Mouse (Mus musculus) heart, embryonic 15.5 days (tissue): ENCODE results near the gene Gpr4. TPM values are rescaled to one million over a fixed set of nuclear protein-coding genes. Genes with fewer than 3 reads are reported as not detected.

Experiments
- ATAC-seq: fragments of 200-750 bp; cut with Nextera tagmentation; replicated peaks from 2 replicates; pipeline ENCODE4 v1.8.0; 2017; ENCODE audit warnings: low read depth, moderate TSS enrichment; ENCODE audit not compliant: insufficient number of reproducible peaks, insufficient read depth, low FRiP score
- H3K27ac ChIP-seq: fragments of 300-500 bp; sonication (generic); 2 replicates; pipeline ENCODE4 v1.5.1; 2015; ENCODE audit warnings: mild to moderate bottlenecking, inconsistent platforms
- H3K27me3 ChIP-seq: fragments of 300-500 bp; sonication (generic); 2 replicates; pipeline ENCODE4 v1.6.1; 2015; ENCODE audit warnings: inconsistent platforms
- H3K36me3 ChIP-seq: fragments of 300-500 bp; sonication (generic); 2 replicates; pipeline ENCODE4 v1.6.1; 2015; ENCODE audit warnings: mild to moderate bottlenecking, inconsistent platforms
- H3K4me1 ChIP-seq: fragments of 300-500 bp; sonication (generic); replicated peaks from 2 replicates; pipeline ENCODE4 v1.6.1; 2015; ENCODE audit warnings: inconsistent platforms
- H3K4me2 ChIP-seq: fragments of 300-500 bp; sonication (generic); 2 replicates; pipeline ENCODE4 v1.6.1; 2015; ENCODE audit warnings: inconsistent platforms, mild to moderate bottlenecking, moderate library complexity
- H3K4me3 ChIP-seq: fragments of 300-500 bp; sonication (generic); 2 replicates; pipeline ENCODE4 v1.5.1; 2015; ENCODE audit warnings: mild to moderate bottlenecking, inconsistent platforms
- H3K9ac ChIP-seq: fragments of 300-500 bp; sonication (generic); 2 replicates; pipeline ENCODE4 v1.6.1; 2015; ENCODE audit warnings: mild to moderate bottlenecking, inconsistent platforms
- H3K9me3 ChIP-seq: fragments of 300-500 bp; sonication (generic); replicated peaks from 2 replicates; pipeline ENCODE4 v1.6.1; 2016; ENCODE audit warnings: inconsistent platforms
- WGBS: fragments of 180-500 bp; shearing (Covaris S2); methylation state at CpG from one replicate; pipeline ENCODE4 v1.1.7; 2015; ENCODE audit warnings: mixed read lengths; 5-methylcytosine and 5-hydroxymethylcytosine counted together
- polyA plus RNA-seq: library from polyadenylated mRNA; unstranded; fragments of >200 nt; fragmentation: Nextera tagmentation; extraction: Ambion mirVana; gene quantifications from 2 replicates; pipeline ENCODE4 v1.2.1, GENCODE M21; 2015

Gene Gpr4
- polyA plus RNA-seq, 1 experiment from 2014 or later = 2.1 TPM

- Histone ChIP-seq H3K27me3 (no peaks in the 10 kb centered on the region), H3K36me3 (peaks cover 15% of the 10 kb centered on the region; the same call in 1 of the 2 replicates), H3K9ac (0 out of 2 replicates have a peak overlapping the region, but pooled peaks have one; percentile 2), H3K4me1 (peaks cover 33% of the 10 kb centered on the region), H3K4me2 (peak overlapping the region; percentile 69), H3K27ac (no peak overlapping the region), H3K9me3 (no peaks in the 10 kb centered on the region), H3K4me3 (no peak overlapping the region)
- no peak for ATAC-seq
- 91% methylated on average over 2 of the region's 2 CpGs for WGBS
Measured at GRCm38 (mm10) chr7:19230041-19230580, 17.8 kb downstream of the Gpr4 start.

GRCm38 (mm10) chr7:19230899-19231298, 18.6 kb downstream of the Gpr4 start:
- ATAC-seq = no peak
- Histone ChIP-seq H3K27me3 (no peaks in the 10 kb centered on the region), H3K27ac (no peak overlapping the region), H3K4me3 (no peak overlapping the region), H3K4me2 (no peak overlapping the region), H3K9ac (no peak overlapping the region), H3K4me1 (peaks cover 40% of the 10 kb centered on the region), H3K36me3 (peaks cover 10% of the 10 kb centered on the region; the same call in 1 of the 2 replicates), H3K9me3 (no peaks in the 10 kb centered on the region)
- WGBS = 92% methylated on average over 5 of the region's 5 CpGs

GRCm38 (mm10) chr7:19231849-19232248, 19.5 kb downstream of the Gpr4 start:
- Histone ChIP-seq H3K4me3 (no peak overlapping the region), H3K4me1 (peaks cover 46% of the 10 kb centered on the region)
- WGBS = 86% methylated on average over 3 of the region's 3 CpGs

GRCm38 (mm10) chr7:19234652-19235051, 22.3 kb downstream of the Gpr4 start:
- H3K27ac ChIP-seq = peak overlapping the region; percentile 85; the same call in 1 of the 2 replicates
- H3K36me3 ChIP-seq = peaks cover 10% of the 10 kb centered on the region; the same call in 1 of the 2 replicates
- peaks cover 59% of the 10 kb centered on the region for H3K4me1 ChIP-seq
- H3K4me2 ChIP-seq = no peak overlapping the region
- no peak overlapping the region for H3K4me3 ChIP-seq
- H3K9ac ChIP-seq = no peak overlapping the region
- no peak for ATAC-seq
- 70% methylated on average over 5 of the region's 5 CpGs for whole genome bisulfite sequencing
- no peaks in the 10 kb centered on the region for H3K9me3 ChIP-seq
- no peaks in the 10 kb centered on the region for H3K27me3 ChIP-seq

More at GRCm38 (mm10) chr7:19231849-19232248, 19.5 kb downstream of the Gpr4 start:
- ATAC-seq = no peak
- Histone ChIP-seq H3K27me3 (no peaks in the 10 kb centered on the region), H3K4me2 (no peak overlapping the region), H3K9me3 (no peaks in the 10 kb centered on the region), H3K36me3 (peaks cover 10% of the 10 kb centered on the region; the same call in 1 of the 2 replicates), H3K9ac (no peak overlapping the region), H3K27ac (no peak overlapping the region)

- no peak overlapping the region for H3K4me3 ChIP-seq
- WGBS = 71% methylated on average over 2 of the region's 2 CpGs
- peaks cover 10% of the 10 kb centered on the region; the same call in 1 of the 2 replicates for H3K36me3 ChIP-seq
- no peak overlapping the region for H3K4me2 ChIP-seq
- no peak for ATAC-seq
- H3K27ac ChIP-seq = peak overlapping the region; percentile 85
- no peaks in the 10 kb centered on the region for H3K9me3 ChIP-seq
- H3K9ac ChIP-seq = no peak overlapping the region
- no peaks in the 10 kb centered on the region for H3K27me3 ChIP-seq
- peaks cover 59% of the 10 kb centered on the region for H3K4me1 ChIP-seq
Measured at GRCm38 (mm10) chr7:19235092-19235671, 22.8 kb downstream of the Gpr4 start.

GRCm38 (mm10) chr7:19236411-19236810, 24.1 kb downstream of the Gpr4 start:
- 0 out of 2 replicates have a peak, but pooled peaks cover 5% of the 10 kb centered on the region for H3K36me3 ChIP-seq
- 64% methylated on average over 2 of the region's 2 CpGs for WGBS
- H3K4me2 ChIP-seq = 0 out of 2 replicates have a peak overlapping the region, but pooled peaks have one; percentile 4
- ATAC-seq = no peak
- peak overlapping the region; percentile 85 for H3K27ac ChIP-seq
- no peaks in the 10 kb centered on the region for H3K9me3 ChIP-seq
- H3K9ac ChIP-seq = no peak overlapping the region
- H3K27me3 ChIP-seq = no peaks in the 10 kb centered on the region
- no peak overlapping the region for H3K4me3 ChIP-seq
- H3K4me1 ChIP-seq = peaks cover 55% of the 10 kb centered on the region

GRCm38 (mm10) chr7:19238344-19238743, 26.0 kb downstream of the Gpr4 start:
- Histone ChIP-seq H3K4me1 (peaks cover 50% of the 10 kb centered on the region), H3K4me3 (no peak overlapping the region), H3K36me3 (0 out of 2 replicates have a peak, but pooled peaks cover 5% of the 10 kb centered on the region), H3K9me3 (no peaks in the 10 kb centered on the region), H3K9ac (no peak overlapping the region), H3K4me2 (no peak overlapping the region), H3K27me3 (no peaks in the 10 kb centered on the region), H3K27ac (peak overlapping the region; percentile 78)
- ATAC-seq = 0 out of 2 replicates have a peak, but pooled peaks have one; percentile 19
- WGBS = 66% methylated on average over 4 of the region's 4 CpGs

GRCm38 (mm10) chr7:19239423-19239822, 27.1 kb downstream of the Gpr4 start:
- Histone ChIP-seq H3K27me3 (no peaks in the 10 kb centered on the region), H3K4me1 (peaks cover 50% of the 10 kb centered on the region), H3K9me3 (no peaks in the 10 kb centered on the region), H3K9ac (no peak overlapping the region), H3K36me3 (no peaks in the 10 kb centered on the region), H3K27ac (peak overlapping the region; percentile 78), H3K4me2 (no peak overlapping the region), H3K4me3 (no peak overlapping the region)
- WGBS = 0% methylated on average over 1 of the region's 1 CpGs
- ATAC-seq = peak; percentile 83; the same call in 1 of the 2 replicates

- 0 out of 2 replicates have a peak, but pooled peaks cover under 1% of the 10 kb centered on the region for H3K36me3 ChIP-seq
- no peak overlapping the region for H3K4me3 ChIP-seq
- peak overlapping the region; percentile 78 for H3K27ac ChIP-seq
- peaks cover 45% of the 10 kb centered on the region for H3K4me1 ChIP-seq
- no peaks in the 10 kb centered on the region for H3K9me3 ChIP-seq
- no peak overlapping the region for H3K4me2 ChIP-seq
- ATAC-seq = no peak
- H3K27me3 ChIP-seq = no peaks in the 10 kb centered on the region
- 47% methylated on average over 4 of the region's 4 CpGs for WGBS
- 0 out of 2 replicates have a peak overlapping the region, but pooled peaks have one; percentile 18 for H3K9ac ChIP-seq
Measured at GRCm38 (mm10) chr7:19239986-19240385, 27.6 kb downstream of the Gpr4 start.

GRCm38 (mm10) chr7:19240905-19241463, 28.6 kb downstream of the Gpr4 start:
- no peaks in the 10 kb centered on the region for H3K27me3 ChIP-seq
- no peak overlapping the region for H3K27ac ChIP-seq
- 89% methylated on average over 8 of the region's 8 CpGs for WGBS
- no peak overlapping the region for H3K4me3 ChIP-seq
- peaks cover 35% of the 10 kb centered on the region for H3K4me1 ChIP-seq
- no peaks in the 10 kb centered on the region for H3K9me3 ChIP-seq
- no peak overlapping the region for H3K4me2 ChIP-seq
- H3K36me3 ChIP-seq = peaks cover 11% of the 10 kb centered on the region
- ATAC-seq = no peak
- H3K9ac ChIP-seq = no peak overlapping the region

GRCm38 (mm10) chr7:19242005-19242404, 29.7 kb downstream of the Gpr4 start:
- peaks cover 25% of the 10 kb centered on the region for H3K4me1 ChIP-seq
- H3K4me3 ChIP-seq = no peak overlapping the region
- no peak overlapping the region for H3K27ac ChIP-seq
- 97% methylated on average over 1 of the region's 1 CpGs for WGBS
- no peaks in the 10 kb centered on the region for H3K9me3 ChIP-seq
- ATAC-seq = no peak
- no peak overlapping the region for H3K9ac ChIP-seq
- peaks cover 14% of the 10 kb centered on the region for H3K36me3 ChIP-seq
- H3K4me2 ChIP-seq = no peak overlapping the region
- no peaks in the 10 kb centered on the region for H3K27me3 ChIP-seq
